Mouse (Mus musculus) large intestine, adult 2 months (tissue): ENCODE measurements around the gene Crnkl1. TPM values are rescaled to one million over a fixed set of nuclear protein-coding genes. Genes with fewer than 3 reads are reported as not detected.

Source experiments
- DNase-seq: peaks from one replicate; pipeline ENCODE4 v3.0.0-alpha.2; 2012; ENCODE audit warnings: low read depth, low spot score
- WGBS: fragments of 180-500 bp; shearing (Covaris S2); methylation state at CpG from one replicate; pipeline ENCODE4 v1.1.7; 2018; 5-methylcytosine and 5-hydroxymethylcytosine counted together
- polyA plus RNA-seq: library from polyadenylated mRNA; depleted of rRNA; stranded (reverse); fragments of >200 nt; gene quantifications from 2 replicates; pipeline ENCODE4 v1.2.3, GENCODE M21; 2012; rRNA removed

The Crnkl1 gene
- polyA plus RNA-seq, 1 experiment = 2.9 TPM

GRCm38 (mm10) chr2:145881932-145882331 lies 52.9 kb downstream of the Crnkl1 start:
- WGBS = 63% methylated on average over 5 of the region's 5 CpGs
- no peak for DNase-seq

GRCm38 (mm10) chr2:145880887-145881747 lies 53.7 kb downstream of the Crnkl1 start:
- WGBS = 74% methylated on average over 11 of the region's 11 CpGs
- no peak for DNase-seq

GRCm38 (mm10) chr2:145877191-145877590 lies 57.6 kb downstream of the Crnkl1 start:
- no peak for DNase-seq
- WGBS = 88% methylated on average over 3 of the region's 3 CpGs

- WGBS = 42% methylated on average over 3 of the region's 3 CpGs
- DNase-seq = no peak
These were observed 59.8 kb downstream of the Crnkl1 start for GRCm38 (mm10) chr2:145874879-145875482.

GRCm38 (mm10) chr2:145873953-145874352 lies 60.9 kb downstream of the Crnkl1 start:
- DNase-seq = no peak
- 64% methylated on average over 1 of the region's 1 CpGs for whole genome bisulfite sequencing

- WGBS = 31% methylated on average over 1 of the region's 1 CpGs
- DNase-seq = no peak
These were observed 62.7 kb downstream of the Crnkl1 start for GRCm38 (mm10) chr2:145872099-145872498.

GRCm38 (mm10) chr2:145871308-145871707 lies 63.5 kb downstream of the Crnkl1 start:
- DNase-seq = no peak
- WGBS = 34% methylated on average over 4 of the region's 4 CpGs

Other genes starting within 250 kb of the Crnkl1 start
- 24.4 and 32.8 TPM in 2 replicates for gene Naa20, start 32.9 kb downstream of the Crnkl1 start, polyA plus RNA-seq
- 0.14 and 0.17 TPM in 2 replicates for gene Cfap61, start 230 bp downstream of the Crnkl1 start, polyA plus RNA-seq